Mouse (Mus musculus) monocyte, adult 5-6 weeks (primary cell): ENCODE results near the gene Cobll1. TPM values are rescaled to one million over a fixed set of nuclear protein-coding genes. Genes with fewer than 3 reads are reported as not detected.
A peak's percentile ranks its signal among the peaks of the same experiment; 100 is the strongest.

Experiments
- ATAC-seq: fragments of 153-309, 156-312 bp; replicated peaks from 2 replicates; pipeline ENCODE4 v1.8.0; 2017; ENCODE audit warnings: mild to moderate bottlenecking; ENCODE audit not compliant: low TSS enrichment, insufficient number of reproducible peaks, severe bottlenecking, poor library complexity, low FRiP score
- total RNA-seq: library from RNA; stranded (forward); fragments of 200-1000, 200-491, 200-594 nt; gene quantifications from 3 replicates; pipeline ENCODE4 v1.2.3, GENCODE M21; 2017

Cobll1 gene
- total RNA-seq, 1 experiment from 2014 or later, result 3.8 TPM

GRCm38 (mm10) chr2:65213675-65214074, 25.5 kb downstream of the Cobll1 start:
- ATAC-seq, result no peak

GRCm38 (mm10) chr2:65211620-65212019, 27.6 kb downstream of the Cobll1 start:
- ATAC-seq, result no peak

GRCm38 (mm10) chr2:65207750-65208149, 31.5 kb downstream of the Cobll1 start:
- no peak for ATAC-seq

GRCm38 (mm10) chr2:65203699-65204098, 35.5 kb downstream of the Cobll1 start:
- no peak for ATAC-seq

GRCm38 (mm10) chr2:65199706-65200105, 39.5 kb downstream of the Cobll1 start:
- no peak for ATAC-seq

- ATAC-seq, result no peak
These were observed 40.6 kb downstream of the Cobll1 start for GRCm38 (mm10) chr2:65198605-65199004.

- no peak for ATAC-seq
These were observed 42.2 kb downstream of the Cobll1 start for GRCm38 (mm10) chr2:65196994-65197393.

GRCm38 (mm10) chr2:65195233-65196010, 43.8 kb downstream of the Cobll1 start:
- ATAC-seq, result no peak

- ATAC-seq, result no peak
These were observed 46.0 kb downstream of the Cobll1 start for GRCm38 (mm10) chr2:65193091-65193795.

GRCm38 (mm10) chr2:65191398-65191797, 47.8 kb downstream of the Cobll1 start:
- ATAC-seq, result no peak

- peak; percentile 86 for ATAC-seq
These were observed 49.9 kb downstream of the Cobll1 start for GRCm38 (mm10) chr2:65189346-65189745.

- no peak for ATAC-seq
These were observed 50.6 kb downstream of the Cobll1 start for GRCm38 (mm10) chr2:65188585-65188984.

- ATAC-seq, result no peak
These were observed 51.6 kb downstream of the Cobll1 start for GRCm38 (mm10) chr2:65187652-65188051.

- no peak for ATAC-seq
These were observed 52.0 kb downstream of the Cobll1 start for GRCm38 (mm10) chr2:65187164-65187563.

- ATAC-seq, result peak; percentile 55; the same call in 1 of the 2 replicates
These were observed 56.5 kb downstream of the Cobll1 start for GRCm38 (mm10) chr2:65182747-65183146.

- no peak for ATAC-seq
These were observed 57.5 kb downstream of the Cobll1 start for GRCm38 (mm10) chr2:65181736-65182135.

- 0 out of 2 replicates have a peak, but pooled peaks have one; percentile 14 for ATAC-seq
These were observed 58.0 kb downstream of the Cobll1 start for GRCm38 (mm10) chr2:65181066-65181716.

- no peak for ATAC-seq
These were observed 63.6 kb downstream of the Cobll1 start for GRCm38 (mm10) chr2:65175645-65176044.

GRCm38 (mm10) chr2:65172071-65172470, 67.1 kb downstream of the Cobll1 start:
- no peak for ATAC-seq
